Mouse (Mus musculus): ENCODE results near the gene Vti1b.

GRCm38 (mm10) chr12:79170421-79170820 is 2.0 kb downstream of the Vti1b start:
- TF ChIP-seq CTCF (IDR thresholded peaks at IDR 0.05; ENCODE audit: insufficient read depth, low read depth, low read length) (no peak), POLR2A (IDR thresholded peaks at IDR 0.05; ENCODE audit: insufficient read depth, low read depth, low read length) (no peak)
